Mouse (Mus musculus) testis, adult 2 months (tissue): ENCODE measurements around the gene Rab8b. TPM values are rescaled to one million over a fixed set of nuclear protein-coding genes. Genes with fewer than 3 reads are reported as not detected.
"Not testable (repeated sequence)": the region's sequence is repeated elsewhere in the genome, so short reads cannot be mapped to it uniquely, and the experiment has no call there.

Source experiments
- H3K27ac ChIP-seq: fragments of 200-500 bp; 2 replicates; pipeline ENCODE4 v1.5.1; 2012; ENCODE audit warnings: low read depth, low read length; ENCODE audit not compliant: control insufficient read depth, insufficient read depth
- H3K27me3 ChIP-seq: fragments of 200-500 bp; 2 replicates; pipeline ENCODE4 v1.6.1; 2012; ENCODE audit warnings: mild to moderate bottlenecking, low read length, moderate library complexity; ENCODE audit not compliant: control insufficient read depth, insufficient read depth
- H3K36me3 ChIP-seq: fragments of 200-500 bp; 2 replicates; pipeline ENCODE4 v1.6.1; 2012; ENCODE audit warnings: mild to moderate bottlenecking, low read length; ENCODE audit not compliant: control insufficient read depth, insufficient read depth
- H3K4me1 ChIP-seq: fragments of 200-500 bp; 2 replicates; pipeline ENCODE4 v1.6.1; 2012; ENCODE audit warnings: low read length; ENCODE audit not compliant: control insufficient read depth, insufficient read depth
- H3K4me3 ChIP-seq: fragments of 200-500 bp; 2 replicates; pipeline ENCODE4 v1.5.1; 2012; ENCODE audit warnings: low read depth, mild to moderate bottlenecking, low read length, moderate library complexity, mixed read lengths; ENCODE audit not compliant: control insufficient read depth
- CTCF ChIP-seq: fragments of 200-500 bp; IDR thresholded peaks from 2 replicates; pipeline ENCODE4 v1.5.1; 2012; ENCODE audit warnings: low read depth, mild to moderate bottlenecking, inconsistent platforms, low read length, moderate library complexity; ENCODE audit not compliant: control insufficient read depth, insufficient read depth, insufficient replicate concordance
- POLR2A ChIP-seq: fragments of 200-500 bp; IDR thresholded peaks from 2 replicates; pipeline ENCODE4 v1.6.1; 2012; ENCODE audit warnings: low read depth, mild to moderate bottlenecking, inconsistent platforms, low read length, moderate library complexity; ENCODE audit not compliant: control insufficient read depth
- polyA plus RNA-seq: library from polyadenylated mRNA; depleted of rRNA; stranded (reverse); fragments of >200 nt; gene quantifications from 2 replicates; pipeline ENCODE4 v1.2.3, GENCODE M21; 2012

Gene Rab8b
- polyA plus RNA-seq, 1 experiment, result 10.9 TPM

DNA sequence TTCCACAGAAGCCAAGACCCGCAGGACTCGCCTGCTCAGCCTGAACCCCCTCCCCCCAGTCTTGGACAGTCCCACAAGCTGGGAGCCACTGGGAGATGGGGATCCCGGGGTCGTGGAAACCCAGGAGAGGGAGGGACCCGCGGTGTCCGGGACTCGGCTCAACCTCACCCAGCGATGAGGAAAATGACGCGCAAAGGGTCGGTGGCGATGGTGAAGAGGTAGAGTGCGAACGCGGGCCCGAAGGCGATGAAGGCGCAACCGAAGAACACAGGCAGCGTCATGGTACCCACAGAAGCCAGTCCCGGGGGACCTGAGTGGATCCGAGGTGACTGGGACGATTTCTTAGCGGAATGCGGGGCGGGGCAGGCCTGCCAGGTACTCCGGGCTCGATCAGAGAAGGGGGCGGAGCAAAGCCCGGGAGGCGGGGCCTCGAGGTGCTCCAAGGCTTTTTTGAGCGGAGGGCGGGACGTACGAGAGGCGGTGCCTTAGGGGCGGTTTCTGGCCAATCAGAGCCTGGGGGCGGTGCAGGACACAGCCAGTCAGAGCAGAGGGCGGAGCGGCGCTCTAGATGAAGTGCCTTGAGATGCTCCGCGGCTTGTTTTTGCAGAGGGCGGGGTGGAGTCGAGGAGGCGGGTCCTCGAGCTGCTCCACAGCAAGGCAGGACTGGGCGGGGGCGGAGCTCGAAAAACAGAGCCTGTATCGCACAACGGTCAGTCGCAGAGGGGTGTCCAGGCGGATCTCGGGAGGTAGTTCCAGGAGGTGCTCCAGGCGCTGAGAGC lies 85.0 kb downstream of the Rab8b start, which contains the start of gene Aph1c:
TSS of gene Aph1c (minus strand) at position 409 of the 779 bp plus-strand sequence.
- no peaks in the 10 kb centered on the region for H3K36me3 ChIP-seq
- H3K4me1 ChIP-seq, result peaks cover 8% of the 10 kb centered on the region
- peak within 1 kb of the TSS; percentile 79 for H3K27ac ChIP-seq
- H3K27me3 ChIP-seq, result no peaks in the 10 kb centered on the region
- TF ChIP-seq POLR2A, result peak; percentile 57; the same call in 1 of the 2 replicates
- TF ChIP-seq CTCF, result no peak
- peak within 1 kb of the TSS; percentile 92 for H3K4me3 ChIP-seq

DNA sequence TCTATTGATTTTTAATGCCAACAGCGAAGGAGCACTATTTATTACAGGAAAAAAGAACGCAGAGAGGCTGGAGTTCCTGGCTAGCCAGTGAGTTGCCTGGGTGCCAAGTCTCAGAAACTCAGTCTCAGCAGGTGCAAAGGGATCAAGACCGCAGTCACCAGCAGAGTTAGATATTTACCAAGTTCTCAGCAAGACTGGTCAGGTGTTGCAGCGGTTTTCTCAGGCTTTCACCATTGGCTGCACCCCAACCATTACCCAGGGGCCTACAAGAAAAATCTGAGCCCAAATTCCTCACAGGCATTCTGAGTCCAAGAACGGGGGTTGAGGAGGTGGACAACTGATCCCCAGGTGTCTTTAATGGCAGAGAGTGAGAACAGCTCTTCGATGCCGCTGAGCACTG lies 85.6 kb downstream of the Rab8b start:
- TF ChIP-seq CTCF (no peak), POLR2A (no peak)
- H3K36me3 ChIP-seq, result no peaks in the 10 kb centered on the region
- H3K27me3 ChIP-seq, result no peaks in the 10 kb centered on the region
- H3K4me3 ChIP-seq, result peak overlapping the region; percentile 92
- H3K4me1 ChIP-seq, result peaks cover 8% of the 10 kb centered on the region
- H3K27ac ChIP-seq, result peak overlapping the region; percentile 76

DNA sequence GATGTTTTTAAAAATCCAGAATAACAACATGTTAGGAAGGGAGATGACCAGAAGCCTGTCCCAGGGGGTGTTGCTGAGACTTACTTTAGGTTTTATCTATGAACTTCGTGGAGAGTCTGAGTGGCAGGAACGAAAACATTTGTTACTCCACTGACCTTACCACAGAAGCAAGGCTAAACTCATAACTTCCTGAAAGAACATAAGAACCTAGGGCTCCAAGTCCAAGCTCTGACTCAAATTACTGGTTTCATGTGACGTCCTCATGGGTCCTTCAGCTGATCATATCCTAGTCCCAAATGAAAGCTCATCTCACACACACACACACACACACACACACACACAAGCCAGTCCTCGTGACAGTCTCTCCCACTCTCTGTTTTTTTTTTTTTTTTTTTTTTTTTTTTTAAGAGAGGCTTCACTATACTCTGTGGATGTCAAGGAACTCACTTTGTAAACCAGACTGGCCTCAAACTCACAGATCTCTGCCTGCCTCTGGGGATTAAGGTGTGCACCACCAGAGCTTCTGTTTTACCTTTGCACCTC lies 87.0 kb downstream of the Rab8b start:
- no peaks in the 10 kb centered on the region for H3K36me3 ChIP-seq
- no peak for TF ChIP-seq CTCF
- TF ChIP-seq POLR2A, result no peak
- no peaks in the 10 kb centered on the region for H3K27me3 ChIP-seq
- H3K27ac ChIP-seq, result no peak overlapping the region
- no peak overlapping the region for H3K4me3 ChIP-seq
- peaks cover 8% of the 10 kb centered on the region for H3K4me1 ChIP-seq

- H3K27me3 ChIP-seq, result no peaks in the 10 kb centered on the region
- H3K4me3 ChIP-seq, result no peak overlapping the region
- H3K27ac ChIP-seq, result no peak overlapping the region
- H3K36me3 ChIP-seq, result no peaks in the 10 kb centered on the region
- TF ChIP-seq CTCF (no peak), POLR2A (no peak)
- no peaks in the 10 kb centered on the region for H3K4me1 ChIP-seq
Measured at GRCm38 (mm10) chr9:66825990-66826389, 93.5 kb downstream of the Rab8b start.

DNA sequence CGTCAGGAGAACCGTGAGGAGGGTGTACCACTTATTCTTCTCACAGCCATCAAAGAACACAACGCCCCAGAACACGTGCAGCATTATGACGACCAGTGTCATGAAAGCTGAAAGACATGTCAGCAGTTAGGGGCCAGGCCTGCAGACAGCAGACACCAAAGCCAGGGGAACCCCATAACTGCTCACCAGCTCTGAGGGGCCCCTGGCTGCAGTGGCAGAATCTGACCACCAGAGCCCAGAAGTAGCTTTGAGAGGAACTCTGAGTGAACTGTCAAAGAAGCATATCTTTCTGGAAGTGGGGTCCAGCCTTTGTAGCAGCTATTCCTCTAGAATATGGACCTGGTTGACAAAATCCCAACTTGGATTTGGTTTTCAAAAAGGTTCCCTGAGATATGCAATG lies 97.2 kb downstream of the Rab8b start:
- H3K27me3 ChIP-seq, H3K27ac ChIP-seq: not testable (repeated sequence)

DNA sequence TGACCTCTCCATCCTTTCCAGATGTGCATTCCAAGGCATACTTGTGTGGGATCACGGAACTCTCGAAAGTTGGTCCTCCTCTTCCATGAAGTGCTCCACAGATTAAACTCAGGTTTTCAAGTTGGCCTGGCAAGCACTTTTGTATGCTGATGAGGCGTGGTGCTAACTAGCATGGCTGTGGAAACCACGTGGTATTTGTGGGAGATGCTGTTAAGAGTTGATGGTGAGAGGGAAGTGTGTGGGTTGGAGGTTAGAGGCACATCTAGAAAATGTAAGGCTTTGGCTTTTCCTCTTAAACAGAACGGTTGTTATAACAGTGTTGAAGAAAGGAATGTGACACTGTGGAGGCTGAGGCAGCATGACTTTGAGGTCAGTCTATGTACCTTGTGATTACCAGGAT lies 98.5 kb downstream of the Rab8b start:
- H3K4me1 ChIP-seq, result no peaks in the 10 kb centered on the region

More for the DNA sequence above, 97.2 kb downstream of the Rab8b start:
- not testable (repeated sequence) for H3K36me3 ChIP-seq, H3K4me3 ChIP-seq, H3K4me1 ChIP-seq

GRCm38 (mm10) chr9:66813392-66813791 lies 106.1 kb downstream of the Rab8b start:
- no peaks in the 10 kb centered on the region for H3K27me3 ChIP-seq
- TF ChIP-seq CTCF, result no peak
- no peak for TF ChIP-seq POLR2A
- H3K36me3 ChIP-seq, result no peaks in the 10 kb centered on the region
- H3K4me3 ChIP-seq, result no peak overlapping the region
- H3K4me1 ChIP-seq, result no peaks in the 10 kb centered on the region
- H3K27ac ChIP-seq, result no peak overlapping the region

More for the DNA sequence above, 98.5 kb downstream of the Rab8b start:
- Histone ChIP-seq H3K27me3 (no peaks in the 10 kb centered on the region), H3K4me3 (no peak overlapping the region), H3K27ac (no peak overlapping the region), H3K36me3 (no peaks in the 10 kb centered on the region)
- no peak for TF ChIP-seq POLR2A
- no peak for TF ChIP-seq CTCF
